Mouse (Mus musculus) embryonic fibroblast, embryonic 13.5 days (primary cell): ENCODE data around the gene 1810010H24Rik.

ENCODE experiments used
- CTCF ChIP-seq: IDR thresholded peaks from 2 replicates; pipeline ENCODE4 v1.5.1; 2011; ENCODE audit warnings: mild to moderate bottlenecking, control low read depth, low read length, moderate library complexity, borderline replicate concordance; ENCODE audit not compliant: insufficient read depth
- POLR2A ChIP-seq: IDR thresholded peaks from 2 replicates; pipeline ENCODE4 v1.6.1; 2011; ENCODE audit warnings: low read depth, mild to moderate bottlenecking, control low read depth, low read length, moderate library complexity

GRCm38 (mm10) chr11:106987384-106987783 is 38.1 kb upstream of the 1810010H24Rik start:
- TF ChIP-seq CTCF (no peak), POLR2A (no peak)
